ENCODE assay signal across 12 mouse cellular contexts in genomic region chr9:61791435-61792064, GRCm38 (mm10).
DNase-seq lines count a peak whose midpoint lies in the region; ATAC-seq and TF ChIP-seq lines count a peak whose summit lies in the region.
"Had no signal": no experiment of that assay in that cellular context is flagged by ENCODE, and none has a peak within 500 bp of the region (broad histone marks: within the 10 kb centered on the region; RNA-seq: fewer than 3 reads in every experiment).

No protein-coding gene starts in this region.

- peak; percentile 72 for DNase-seq in midbrain, postnatal 0 days (ENCODE audit: low spot score)
- peak; percentile 54 to 77 for DNase-seq in frontal cortex, postnatal 36 days (ENCODE audit: low spot score in 2 of 2)
- peak; percentile 15 to 75 for DNase-seq in left cerebral cortex, adult 9 months (ENCODE audit: low spot score in 2 of 2)
- no peak for DNase-seq in adrenal gland, adult 18-20 months (ENCODE audit: low spot score in 2 of 2)
- no peak for DNase-seq in T-cell, adult 2 months (ENCODE audit: low spot score)
- no peak for DNase-seq in urinary bladder, postnatal 36 days (ENCODE audit: low spot score in 2 of 2)
- DNase-seq: lung, adult 2 months had no signal

- no peaks in the 10 kb centered on the region for H3K9me3 ChIP-seq in midbrain, postnatal 0 days (ENCODE audit: low read length)
- no peaks in the 10 kb centered on the region for H3K9me3 ChIP-seq in midbrain, embryonic 15.5 days
- H3K9me3 ChIP-seq in hindbrain, embryonic 12.5 days (replicated peaks) = no peaks in the 10 kb centered on the region
- H3K9me3 ChIP-seq: midbrain, embryonic 12.5 days had no signal

- H3K27me3 ChIP-seq in midbrain, postnatal 0 days (ENCODE audit: insufficient read depth, low read length) = no peaks in the 10 kb centered on the region
- H3K27me3 ChIP-seq in midbrain, embryonic 15.5 days (replicated peaks) = no peaks in the 10 kb centered on the region
- peaks cover 2% of the 10 kb centered on the region; the same call in 1 of the 2 replicates for H3K27me3 ChIP-seq in hindbrain, embryonic 12.5 days
- H3K27me3 ChIP-seq: midbrain, embryonic 12.5 days had no signal

- no peak overlapping the region for H3K4me3 ChIP-seq in midbrain, postnatal 0 days (ENCODE audit: low read depth, low read length)
- H3K4me3 ChIP-seq in midbrain, embryonic 15.5 days = no peak overlapping the region
- H3K4me3 ChIP-seq in hindbrain, embryonic 12.5 days = no peak overlapping the region
- H3K4me3 ChIP-seq: erythroblast, embryonic 14.5 days; midbrain, embryonic 12.5 days had no signal

- no peak overlapping the region for H3K4me2 ChIP-seq in midbrain, postnatal 0 days (ENCODE audit: low read depth, low read length, poor library complexity, severe bottlenecking)
- H3K4me2 ChIP-seq in midbrain, embryonic 15.5 days = no peak overlapping the region
- H3K4me2 ChIP-seq in hindbrain, embryonic 12.5 days (replicated peaks) = no peak overlapping the region
- H3K4me2 ChIP-seq: heart, embryonic 11.5 days; midbrain, embryonic 12.5 days had no signal

- H3K27ac ChIP-seq in midbrain, postnatal 0 days (ENCODE audit: low read depth, low read length) = no peak overlapping the region
- H3K27ac ChIP-seq in midbrain, embryonic 15.5 days = no peak overlapping the region
- H3K27ac ChIP-seq in hindbrain, embryonic 12.5 days = no peak overlapping the region
- H3K27ac ChIP-seq: midbrain, embryonic 12.5 days had no signal

- H3K9ac ChIP-seq in midbrain, postnatal 0 days (replicated peaks; ENCODE audit: low read length, poor library complexity, severe bottlenecking) = no peak overlapping the region
- H3K9ac ChIP-seq in midbrain, embryonic 15.5 days = no peak overlapping the region
- no peak overlapping the region for H3K9ac ChIP-seq in hindbrain, embryonic 12.5 days
- H3K9ac ChIP-seq: midbrain, embryonic 12.5 days had no signal

- no peak for ATAC-seq in midbrain, postnatal 0 days (ENCODE audit: low FRiP score)
- ATAC-seq in midbrain, embryonic 15.5 days (replicated peaks) = no peak
- no peak for ATAC-seq in hindbrain, embryonic 12.5 days (ENCODE audit: low FRiP score)

- WGBS in midbrain, postnatal 0 days = 58% methylated on average over 11 of the region's 11 CpGs
- WGBS in midbrain, embryonic 15.5 days = 64% methylated on average over 11 of the region's 11 CpGs
- 67% methylated on average over 11 of the region's 11 CpGs for WGBS in hindbrain, embryonic 12.5 days

- no peaks in the 10 kb centered on the region for H3K36me3 ChIP-seq in midbrain, postnatal 0 days (ENCODE audit: insufficient read depth, low read length)
- H3K36me3 ChIP-seq in midbrain, embryonic 15.5 days (replicated peaks) = no peaks in the 10 kb centered on the region
- H3K36me3 ChIP-seq in hindbrain, embryonic 12.5 days = no peaks in the 10 kb centered on the region
- H3K36me3 ChIP-seq: midbrain, embryonic 12.5 days had no signal

- TF ChIP-seq CTCF in midbrain, postnatal 0 days (IDR thresholded peaks at IDR 0.05) = no peak

- no peaks in the 10 kb centered on the region for H3K4me1 ChIP-seq in midbrain, postnatal 0 days (ENCODE audit: insufficient read depth, low read length)
- no peaks in the 10 kb centered on the region for H3K4me1 ChIP-seq in midbrain, embryonic 15.5 days
- H3K4me1 ChIP-seq in hindbrain, embryonic 12.5 days = 0 out of 2 replicates have a peak, but pooled peaks cover 3% of the 10 kb centered on the region

Comparison
In these comparisons a context has a peak if more than half of its experiments do, and no peak if none do; other contexts are left out.
1. DNase-seq: peak in midbrain, postnatal 0 days (single experiment), frontal cortex, postnatal 36 days (2 of 2) and left cerebral cortex, adult 9 months (2 of 2); none in adrenal gland, adult 18-20 months (0 of 2), T-cell, adult 2 months (single experiment) and urinary bladder, postnatal 36 days (0 of 2).